Mouse (Mus musculus) cerebellum, adult 9-10 months (tissue): ENCODE measurements around the gene Tsks.

Experiments used
- DNase-seq: peaks from one replicate; pipeline ENCODE4 v3.0.0; 2022

The Tsks gene

DNA sequence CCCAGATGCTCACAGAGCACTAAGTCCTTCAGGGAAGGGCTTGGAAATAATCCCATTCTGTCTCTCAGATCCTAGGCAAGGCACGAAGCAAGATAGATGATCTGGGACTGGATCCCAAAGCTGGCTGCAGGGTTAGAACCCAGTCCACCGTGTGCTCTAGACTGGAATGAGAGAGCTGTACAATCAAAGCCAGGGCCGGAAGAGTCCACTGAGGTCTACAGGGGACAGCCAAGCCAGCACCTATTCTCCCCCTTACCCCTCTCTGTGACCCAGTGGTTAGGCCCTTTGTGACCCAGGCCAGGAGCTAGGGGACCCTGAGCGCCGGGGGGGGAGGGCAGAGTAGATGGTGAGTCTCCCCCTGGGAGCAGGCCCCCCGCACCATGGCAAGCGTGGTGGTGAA is at the start of gene Tsks:
TSS of gene Tsks (plus strand) at position 301 of the 400 bp plus-strand sequence.
- no peak for DNase-seq

GRCm38 (mm10) chr7:44894175-44894574 is 48.8 kb upstream of the Tsks start:
- DNase-seq, result no peak

- no peak for DNase-seq
Observed at GRCm38 (mm10) chr7:44895206-44895592, 47.8 kb upstream of the Tsks start.

DNA sequence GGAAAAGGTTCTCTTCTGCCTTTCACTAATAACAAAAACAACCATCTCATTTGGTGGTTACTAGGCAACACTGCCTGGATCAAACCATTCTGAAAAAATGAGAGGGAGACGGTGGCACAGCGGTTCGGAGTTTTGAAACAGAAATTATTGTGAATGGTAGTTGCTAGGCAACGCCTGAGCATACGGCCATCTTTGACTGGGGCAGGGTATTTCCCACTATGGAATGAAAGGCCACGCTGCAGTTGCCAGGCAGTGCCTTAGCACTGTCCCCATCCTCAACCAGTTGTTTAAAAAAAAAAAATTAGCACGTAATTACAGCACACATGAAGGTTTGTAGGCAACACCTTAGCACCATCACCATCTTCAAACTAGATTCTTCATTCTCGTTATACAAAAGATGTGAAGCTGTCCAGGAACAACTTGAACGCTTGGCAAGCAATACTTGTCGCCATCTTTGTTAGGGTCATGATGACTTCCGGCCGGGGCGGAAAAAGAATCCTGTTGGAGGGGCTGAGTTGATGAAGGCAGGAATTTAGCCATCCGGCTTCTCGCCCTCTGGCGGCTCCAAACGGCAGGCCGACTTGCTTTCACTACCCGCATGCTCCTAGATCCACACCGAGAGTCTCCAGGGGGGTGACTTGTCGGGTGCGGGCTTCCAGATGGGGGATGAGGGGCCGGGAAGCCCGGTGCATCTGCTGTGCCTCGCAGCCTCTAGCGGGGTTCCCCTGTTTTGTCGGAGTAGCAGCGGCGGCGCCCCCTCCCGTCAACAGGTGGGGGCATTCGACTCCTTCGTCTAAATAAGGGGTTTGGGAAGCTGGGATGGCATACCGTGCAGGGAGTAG is 47.2 kb upstream of the Tsks start, which contains the start of gene Fuz:
TSS of gene Fuz (plus strand) at position 487 of the 842 bp plus-strand sequence.
- DNase-seq, result peak; percentile 95

- DNase-seq, result no peak
Observed at GRCm38 (mm10) chr7:44896499-44896898, 46.5 kb upstream of the Tsks start.

- peak; percentile 68 for DNase-seq
Observed at GRCm38 (mm10) chr7:44898607-44899006, 44.4 kb upstream of the Tsks start.

DNA sequence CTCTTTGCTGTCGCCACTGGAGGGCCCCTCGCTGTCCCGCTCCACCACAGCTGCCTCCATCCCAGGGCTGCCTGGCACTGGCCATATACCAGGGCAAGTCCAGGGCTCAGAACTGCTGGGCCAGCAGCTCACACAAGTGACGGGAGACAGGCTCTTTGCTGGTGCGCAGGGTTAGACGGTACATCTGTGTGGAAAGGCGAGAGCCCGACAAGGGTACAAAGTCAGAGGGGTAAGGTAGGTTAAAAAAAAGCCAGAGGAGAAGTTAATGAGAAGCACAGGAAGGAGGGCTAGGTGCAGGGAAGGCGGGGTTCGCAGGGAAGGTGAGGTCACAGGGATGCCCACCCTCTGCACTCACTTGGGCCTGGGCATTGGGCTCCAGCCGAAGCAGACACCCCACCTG is 42.4 kb upstream of the Tsks start:
- no peak for DNase-seq

DNA sequence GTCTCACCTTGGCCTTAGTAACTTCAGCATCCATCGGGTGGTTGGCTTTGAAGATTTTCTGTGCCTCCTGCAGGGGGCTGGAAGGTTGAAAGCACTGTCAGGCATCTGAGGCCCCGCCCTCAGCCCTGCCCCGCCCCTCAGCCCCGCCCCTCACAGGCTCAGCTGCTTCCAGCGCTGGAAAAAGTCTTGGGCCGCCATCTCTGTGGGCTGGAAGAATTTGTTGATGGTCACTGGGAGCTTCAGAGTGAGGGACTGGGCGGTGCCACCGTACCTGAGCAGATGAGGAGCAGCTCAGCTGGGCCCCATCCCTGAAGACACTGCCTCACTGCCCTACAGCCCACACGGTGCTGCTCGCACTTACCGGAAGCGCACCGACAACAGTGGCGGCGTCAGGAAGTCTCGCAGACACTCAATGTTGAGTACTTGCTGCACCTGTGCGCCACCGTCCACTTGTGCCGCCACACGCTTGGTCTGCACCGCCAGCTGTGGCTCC is 41.7 kb upstream of the Tsks start:
- no peak for DNase-seq

DNA sequence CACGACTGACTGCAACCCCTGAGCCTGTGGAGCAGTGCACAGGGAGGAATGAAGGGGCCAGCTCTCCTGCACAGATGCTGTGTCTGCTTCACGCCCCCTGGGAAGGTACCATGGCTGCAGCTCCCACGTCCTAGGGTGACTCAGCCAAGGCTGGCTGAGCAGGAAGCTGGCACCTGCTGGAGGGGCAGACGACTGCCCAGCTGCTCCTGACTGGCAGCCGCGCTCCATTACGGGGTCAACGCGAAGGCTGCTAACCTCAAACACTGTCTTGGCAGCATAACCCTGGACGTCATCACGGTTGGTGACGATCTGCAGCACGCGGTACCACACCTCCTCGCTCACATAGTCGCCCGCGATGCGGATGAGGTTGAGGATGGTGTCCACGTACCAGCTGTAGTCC is 37.6 kb upstream of the Tsks start:
- no peak for DNase-seq

DNA sequence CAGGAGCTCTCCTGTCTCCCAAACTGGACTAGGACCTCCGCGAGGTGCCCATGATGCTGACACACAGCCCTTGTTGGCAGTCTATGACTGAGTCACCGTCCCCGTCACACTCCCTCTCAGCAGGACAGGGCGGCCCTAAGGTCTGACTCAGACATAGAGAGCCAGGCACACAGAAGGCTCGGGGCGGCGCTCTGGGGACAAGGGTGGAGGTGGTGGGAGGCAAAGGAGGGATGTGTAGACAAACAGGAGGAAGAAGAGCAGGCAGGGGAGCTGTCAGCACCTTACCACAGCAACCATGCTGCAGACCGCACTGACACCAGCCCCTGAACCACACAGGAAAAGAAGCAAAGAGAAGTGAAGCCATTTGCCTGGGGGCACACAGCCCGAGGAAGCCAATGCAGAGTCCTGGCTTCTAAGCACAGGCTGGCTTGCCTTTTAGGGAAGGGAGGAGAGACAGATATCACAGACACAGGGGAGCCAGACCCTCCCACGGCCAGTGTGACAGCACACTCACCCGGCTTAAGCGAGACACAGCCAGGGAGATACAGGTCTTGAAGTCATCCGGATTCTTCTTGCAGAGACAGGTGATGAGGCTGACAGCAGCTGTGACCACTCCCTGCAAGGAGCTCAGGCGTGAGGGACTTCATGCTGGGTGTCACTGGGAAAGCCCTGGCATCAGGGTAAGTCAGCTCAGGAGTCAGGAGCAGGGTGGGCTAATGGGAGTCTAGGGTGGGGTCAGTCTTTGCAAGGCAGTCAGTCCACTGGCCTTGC is 34.1 kb upstream of the Tsks start:
- no peak for DNase-seq

DNA sequence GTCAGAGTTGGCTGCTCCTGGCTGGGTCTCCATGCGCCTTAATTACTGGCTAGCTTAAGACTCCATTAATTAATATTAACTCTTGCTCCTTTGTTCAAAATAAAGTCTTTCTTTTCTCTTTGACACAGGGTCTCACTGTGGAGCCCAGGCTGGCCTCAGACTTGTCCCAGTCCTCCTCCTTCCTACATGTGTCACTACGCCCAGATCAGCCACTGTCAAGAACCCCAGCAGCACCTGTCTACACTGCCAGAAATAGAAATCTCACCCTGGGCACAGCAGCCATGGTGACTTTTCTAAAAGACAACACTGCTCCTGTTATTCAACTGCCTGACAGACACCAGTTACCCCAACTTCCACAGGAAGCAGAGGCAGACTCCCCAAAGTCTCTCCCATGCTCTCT is 28.6 kb upstream of the Tsks start:
- DNase-seq, result no peak

DNA sequence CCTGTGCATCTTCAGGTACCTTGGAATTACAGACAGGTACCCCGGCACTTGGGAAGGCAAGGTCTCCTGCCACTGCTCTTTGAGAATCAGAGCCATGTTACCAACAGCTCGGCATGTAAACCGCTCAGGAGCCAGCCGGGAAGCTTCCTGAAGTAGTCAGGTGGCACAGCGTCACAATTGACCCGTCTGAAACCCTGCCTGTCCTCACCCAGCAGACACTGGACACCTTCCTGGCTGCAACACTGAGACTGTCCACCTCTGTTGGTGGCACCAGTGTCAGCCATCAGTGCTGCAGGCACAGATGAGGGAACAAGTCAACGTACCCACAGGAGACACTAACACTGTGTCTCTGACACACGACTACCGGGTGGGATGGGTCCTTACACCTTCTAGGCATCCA is 27.7 kb upstream of the Tsks start:
- no peak for DNase-seq

DNA sequence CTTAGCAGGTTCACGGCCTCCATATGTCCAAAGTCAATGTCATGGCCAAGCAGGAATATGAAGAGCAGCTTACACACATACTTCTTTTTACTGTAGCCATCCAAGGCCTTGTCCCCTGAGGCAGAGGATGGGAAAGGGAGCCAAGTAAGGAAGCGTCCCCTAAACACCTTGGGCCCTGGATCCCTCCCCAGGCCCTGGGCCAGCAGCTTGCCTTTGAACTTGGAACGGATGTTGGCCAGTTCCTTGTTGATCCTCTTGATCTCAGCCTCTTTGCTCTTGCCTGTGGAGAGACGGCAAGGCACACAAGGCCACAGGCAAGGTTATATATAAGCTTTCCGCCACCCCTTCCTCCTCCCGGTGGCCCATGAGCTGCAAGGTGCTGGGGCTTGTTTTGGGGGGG is 26.8 kb upstream of the Tsks start:
- no peak for DNase-seq

DNA sequence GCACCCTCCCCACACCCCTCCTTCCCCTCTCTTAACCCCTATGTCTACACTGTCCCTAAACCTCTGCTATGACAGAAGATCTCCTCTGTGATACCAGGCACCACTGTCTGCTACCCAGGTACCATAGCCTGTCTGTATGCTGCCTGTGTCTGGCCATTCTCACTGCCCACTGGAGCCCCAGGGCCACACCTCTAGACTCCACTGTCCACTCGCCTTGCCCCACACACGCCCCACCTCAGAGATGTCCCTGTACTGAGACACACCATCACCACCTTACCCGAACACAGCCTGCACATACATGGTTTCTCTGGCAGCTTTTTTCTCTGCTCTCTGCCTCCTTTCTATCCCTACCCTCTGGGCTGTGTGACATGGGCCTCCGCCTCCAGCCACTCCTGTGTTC is 26.1 kb upstream of the Tsks start:
- DNase-seq, result no peak

GRCm38 (mm10) chr7:44918219-44918618 is 24.8 kb upstream of the Tsks start:
- DNase-seq, result no peak

DNA sequence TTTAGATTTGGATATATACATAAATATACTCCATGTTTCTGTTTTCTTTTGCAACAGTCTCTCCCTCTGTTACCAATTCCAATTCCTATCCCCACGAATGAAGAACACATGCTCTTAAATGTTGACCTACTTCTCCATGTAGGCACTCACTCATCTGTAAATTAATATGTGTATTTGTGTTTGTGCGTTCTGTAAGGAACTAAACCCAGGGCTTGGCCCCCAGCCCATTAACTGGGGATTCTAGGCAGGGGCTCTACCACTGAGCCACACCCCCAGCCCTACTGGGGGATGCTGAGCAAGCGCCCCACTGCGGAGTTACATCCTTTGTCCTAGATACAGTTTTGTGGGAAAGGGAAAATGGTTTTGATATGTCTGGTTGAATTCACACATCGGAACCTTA is 23.9 kb upstream of the Tsks start:
- DNase-seq, result no peak

DNA sequence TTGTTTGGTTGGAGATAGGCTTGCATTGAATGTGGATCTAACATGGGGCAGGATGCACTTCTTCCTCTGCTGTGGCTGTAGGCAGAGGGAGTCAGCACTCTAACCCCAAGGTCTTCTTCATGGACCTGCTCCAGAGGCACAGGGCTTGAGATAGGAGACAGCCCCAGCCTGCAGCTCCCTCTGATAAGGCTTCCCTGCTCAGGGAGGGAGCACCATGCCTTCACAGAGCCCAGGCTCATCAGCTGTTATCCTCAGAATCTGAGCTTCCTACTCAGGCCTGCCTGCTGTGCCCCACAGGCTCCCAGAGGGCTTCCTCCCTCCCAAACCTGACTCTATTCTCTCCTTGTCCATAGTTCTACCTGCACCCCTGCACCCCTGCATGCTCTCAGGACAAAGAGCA is 20.5 kb upstream of the Tsks start:
- no peak for DNase-seq

- peak; percentile 50 for DNase-seq
Observed at GRCm38 (mm10) chr7:44925468-44925867, 17.5 kb upstream of the Tsks start.

- DNase-seq, result no peak
Observed at GRCm38 (mm10) chr7:44928570-44928969, 14.4 kb upstream of the Tsks start.

GRCm38 (mm10) chr7:44929204-44930151 is 13.5 kb upstream of the Tsks start, which contains the start of gene Ap2a1:
TSS of gene Ap2a1 (minus strand) at chr7:44929496.
- DNase-seq, result peak; percentile 100

DNA sequence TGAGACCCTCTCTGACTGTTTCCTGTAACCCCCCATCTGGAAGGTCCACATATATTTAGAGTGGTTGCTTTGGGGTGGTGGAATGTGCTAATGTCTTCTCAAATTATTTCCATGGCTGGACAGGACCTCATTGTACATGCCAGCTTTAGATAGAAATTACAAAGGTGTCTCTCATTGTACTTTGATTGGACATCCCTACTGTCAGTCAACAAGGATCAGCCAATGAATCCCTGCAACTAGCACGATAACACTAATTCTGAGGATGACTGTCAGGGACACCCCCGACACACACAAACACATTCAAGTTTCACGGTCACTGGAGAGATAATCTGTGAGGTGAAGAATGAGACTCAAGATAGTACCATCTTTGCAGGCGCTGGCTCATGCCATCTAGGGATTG is 4.3 kb upstream of the Tsks start:
- DNase-seq, result no peak

GRCm38 (mm10) chr7:44949922-44950321 is 6.9 kb downstream of the Tsks start:
- no peak for DNase-seq

DNA sequence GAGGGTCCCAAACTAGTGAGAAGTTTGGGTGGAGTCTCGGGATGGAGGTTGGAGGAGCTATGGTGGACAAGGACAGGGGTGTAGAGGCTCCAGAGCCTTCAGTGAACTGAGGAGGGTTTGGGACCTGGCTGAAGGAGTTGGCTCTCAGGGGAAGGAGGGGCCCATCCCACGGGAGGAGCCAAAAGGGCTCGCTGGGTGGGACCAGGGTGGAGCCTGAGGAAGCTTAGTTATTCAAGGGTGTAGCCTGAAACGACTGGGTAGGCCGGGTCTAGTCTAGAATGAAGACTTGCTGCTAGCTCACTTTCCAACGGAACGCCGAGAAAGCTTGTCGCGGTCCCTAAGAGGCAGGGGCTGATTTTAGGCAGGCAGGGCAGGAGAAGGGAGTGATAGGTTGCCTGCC is 9.0 kb downstream of the Tsks start:
- no peak for DNase-seq
